Mouse (Mus musculus): ENCODE data around the gene Srgap2. TPM values are rescaled to one million over a fixed set of nuclear protein-coding genes. Genes with fewer than 3 reads are reported as not detected.
A peak's percentile ranks its signal among the peaks of the same experiment; 100 is the strongest.

The Srgap2 gene
- total and polyA plus RNA-seq, 3 experiments: 27.9 to 135 (median 32.5) TPM

- Histone ChIP-seq H3K4me3 (ENCODE audit: low read depth, low read length) (peak overlapping the region; percentile 5; the same call in 1 of the 2 replicates), H3K36me3 (replicated peaks) (peaks cover 14% of the 10 kb centered on the region), H3K9me3 (replicated peaks) (no peaks in the 10 kb centered on the region), H3K27me3 (ENCODE audit: insufficient read depth, low read length) (no peaks in the 10 kb centered on the region), H3K4me1 (ENCODE audit: insufficient read depth, low read depth, low read length) (peaks cover 17% of the 10 kb centered on the region)
- ATAC-seq (ENCODE audit: extremely low read depth, insufficient number of reproducible peaks, low FRiP score, poor library complexity, severe bottlenecking) (peak; percentile 85), DNase-seq (ENCODE audit: low spot score) (peak; percentile 54)
- no peak for TF ChIP-seq POLR2AphosphoS5 (IDR thresholded peaks at IDR 0.05; ENCODE audit: insufficient replicate concordance, low read depth, low read length)
- TF ChIP-seq TAL1 (conservative IDR thresholded peaks at IDR 0.05; ENCODE audit: low read depth, low read length): no peak
- TF ChIP-seq CTCF (IDR thresholded peaks at IDR 0.05; ENCODE audit: low read depth, low read length): no peak
- no peak for TF ChIP-seq GATA1 (IDR thresholded peaks at IDR 0.05; ENCODE audit: borderline replicate concordance, low read length)
- no peak for TF ChIP-seq GATA2 (IDR thresholded peaks at IDR 0.05; ENCODE audit: borderline replicate concordance, low read depth, low read length)
Observed at GRCm38 (mm10) chr1:131384406-131384805, 142.7 kb downstream of the Srgap2 start.

GRCm38 (mm10) chr1:131382184-131382583, 145.0 kb downstream of the Srgap2 start:
- peaks cover 8% of the 10 kb centered on the region for H3K9me3 ChIP-seq (replicated peaks)
- H3K36me3 ChIP-seq (replicated peaks): peaks cover 30% of the 10 kb centered on the region
- H3K4me1 ChIP-seq (ENCODE audit: insufficient read depth, low read depth, low read length): peaks cover 25% of the 10 kb centered on the region
- H3K27me3 ChIP-seq (ENCODE audit: insufficient read depth, low read length): no peaks in the 10 kb centered on the region
- no peak for ATAC-seq (ENCODE audit: extremely low read depth, insufficient number of reproducible peaks, low FRiP score, poor library complexity, severe bottlenecking)
- no peak for DNase-seq (ENCODE audit: low spot score)
- H3K4me3 ChIP-seq (ENCODE audit: low read depth, low read length): no peak overlapping the region
- TF ChIP-seq POLR2AphosphoS5 (IDR thresholded peaks at IDR 0.05; ENCODE audit: insufficient replicate concordance, low read depth, low read length) (no peak), GATA1 (IDR thresholded peaks at IDR 0.05; ENCODE audit: borderline replicate concordance, low read length) (no peak), CTCF (IDR thresholded peaks at IDR 0.05; ENCODE audit: low read depth, low read length) (no peak), GATA2 (IDR thresholded peaks at IDR 0.05; ENCODE audit: borderline replicate concordance, low read depth, low read length) (no peak), TAL1 (conservative IDR thresholded peaks at IDR 0.05; ENCODE audit: low read depth, low read length) (no peak)

GRCm38 (mm10) chr1:131380254-131380653, 146.9 kb downstream of the Srgap2 start:
- ATAC-seq (ENCODE audit: extremely low read depth, insufficient number of reproducible peaks, low FRiP score, poor library complexity, severe bottlenecking) (no peak), DNase-seq (ENCODE audit: low spot score) (no peak)
- Histone ChIP-seq H3K36me3 (replicated peaks) (peaks cover 28% of the 10 kb centered on the region), H3K9me3 (replicated peaks) (peaks cover 8% of the 10 kb centered on the region), H3K4me1 (ENCODE audit: insufficient read depth, low read depth, low read length) (peaks cover 22% of the 10 kb centered on the region), H3K4me3 (ENCODE audit: low read depth, low read length) (no peak overlapping the region), H3K27me3 (ENCODE audit: insufficient read depth, low read length) (no peaks in the 10 kb centered on the region)
- no peak for TF ChIP-seq GATA2 (IDR thresholded peaks at IDR 0.05; ENCODE audit: borderline replicate concordance, low read depth, low read length)
- no peak for TF ChIP-seq CTCF (IDR thresholded peaks at IDR 0.05; ENCODE audit: low read depth, low read length)
- TF ChIP-seq POLR2AphosphoS5 (IDR thresholded peaks at IDR 0.05; ENCODE audit: insufficient replicate concordance, low read depth, low read length): no peak
- TF ChIP-seq TAL1 (conservative IDR thresholded peaks at IDR 0.05; ENCODE audit: low read depth, low read length): no peak
- TF ChIP-seq GATA1 (IDR thresholded peaks at IDR 0.05; ENCODE audit: borderline replicate concordance, low read length): no peak

DNA sequence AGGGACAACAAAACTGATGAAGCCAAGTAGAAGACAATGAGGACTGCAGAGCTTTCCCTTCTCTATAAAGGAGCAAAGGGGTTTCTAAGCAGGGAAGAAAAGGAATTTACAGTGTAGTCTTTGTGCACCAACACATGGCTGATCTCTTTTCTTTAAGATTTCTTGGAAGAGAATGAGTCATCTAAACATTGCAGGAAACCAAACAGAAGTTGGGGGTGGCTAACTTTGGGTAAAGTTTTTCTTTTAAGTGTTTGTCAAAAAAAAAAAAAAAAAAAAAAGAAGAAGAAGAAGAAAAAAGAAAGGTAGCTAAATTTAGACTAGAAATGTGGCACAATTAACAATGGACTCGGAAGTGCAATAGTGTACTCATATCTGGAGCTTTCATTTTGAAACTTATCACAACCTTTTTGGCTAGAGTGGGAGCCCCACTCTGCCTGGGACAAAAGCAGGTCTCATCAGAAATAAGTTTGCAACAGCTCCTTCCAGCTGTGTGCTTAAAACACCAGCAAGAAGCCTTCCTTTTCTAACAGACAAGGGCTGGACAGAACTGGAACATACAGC, 148.2 kb downstream of the Srgap2 start:
- H3K36me3 ChIP-seq (replicated peaks): peaks cover 28% of the 10 kb centered on the region
- no peak for ATAC-seq (ENCODE audit: extremely low read depth, insufficient number of reproducible peaks, low FRiP score, poor library complexity, severe bottlenecking)
- no peaks in the 10 kb centered on the region for H3K27me3 ChIP-seq (ENCODE audit: insufficient read depth, low read length)
- TF ChIP-seq CTCF (IDR thresholded peaks at IDR 0.05; ENCODE audit: low read depth, low read length) (no peak), POLR2AphosphoS5 (IDR thresholded peaks at IDR 0.05; ENCODE audit: insufficient replicate concordance, low read depth, low read length) (no peak), GATA1 (IDR thresholded peaks at IDR 0.05; ENCODE audit: borderline replicate concordance, low read length) (no peak), TAL1 (conservative IDR thresholded peaks at IDR 0.05; ENCODE audit: low read depth, low read length) (no peak), GATA2 (IDR thresholded peaks at IDR 0.05; ENCODE audit: borderline replicate concordance, low read depth, low read length) (no peak)
- H3K4me1 ChIP-seq (ENCODE audit: insufficient read depth, low read depth, low read length): peaks cover 14% of the 10 kb centered on the region
- H3K9me3 ChIP-seq (replicated peaks): peaks cover 8% of the 10 kb centered on the region
- no peak overlapping the region for H3K4me3 ChIP-seq (ENCODE audit: low read depth, low read length)
- DNase-seq (ENCODE audit: low spot score): no peak

- TF ChIP-seq CTCF (IDR thresholded peaks at IDR 0.05; ENCODE audit: low read depth, low read length): no peak
- no peak for TF ChIP-seq TAL1 (conservative IDR thresholded peaks at IDR 0.05; ENCODE audit: low read depth, low read length)
- TF ChIP-seq POLR2AphosphoS5 (IDR thresholded peaks at IDR 0.05; ENCODE audit: insufficient replicate concordance, low read depth, low read length): no peak
- TF ChIP-seq GATA1 (IDR thresholded peaks at IDR 0.05; ENCODE audit: borderline replicate concordance, low read length): no peak
- no peak for TF ChIP-seq GATA2 (IDR thresholded peaks at IDR 0.05; ENCODE audit: borderline replicate concordance, low read depth, low read length)
- H3K36me3 ChIP-seq (replicated peaks): peaks cover 28% of the 10 kb centered on the region
- DNase-seq (ENCODE audit: low spot score) (no peak), ATAC-seq (ENCODE audit: extremely low read depth, insufficient number of reproducible peaks, low FRiP score, poor library complexity, severe bottlenecking) (no peak)
- H3K4me1 ChIP-seq (ENCODE audit: insufficient read depth, low read depth, low read length): peaks cover 14% of the 10 kb centered on the region
- no peaks in the 10 kb centered on the region for H3K27me3 ChIP-seq (ENCODE audit: insufficient read depth, low read length)
- peaks cover 8% of the 10 kb centered on the region for H3K9me3 ChIP-seq (replicated peaks)
- no peak overlapping the region for H3K4me3 ChIP-seq (ENCODE audit: low read depth, low read length)
Observed at GRCm38 (mm10) chr1:131378081-131378913, 148.9 kb downstream of the Srgap2 start.

GRCm38 (mm10) chr1:131365832-131366231, 161.3 kb downstream of the Srgap2 start:
- Histone ChIP-seq H3K9me3 (replicated peaks) (no peaks in the 10 kb centered on the region), H3K27me3 (ENCODE audit: insufficient read depth, low read length) (no peaks in the 10 kb centered on the region), H3K4me3 (ENCODE audit: low read depth, low read length) (no peak overlapping the region), H3K4me1 (ENCODE audit: insufficient read depth, low read depth, low read length) (no peaks in the 10 kb centered on the region), H3K36me3 (replicated peaks) (peaks cover 30% of the 10 kb centered on the region)
- ATAC-seq (ENCODE audit: extremely low read depth, insufficient number of reproducible peaks, low FRiP score, poor library complexity, severe bottlenecking) (no peak), DNase-seq (ENCODE audit: low spot score) (no peak)
- TF ChIP-seq GATA1 (IDR thresholded peaks at IDR 0.05; ENCODE audit: borderline replicate concordance, low read length) (no peak), POLR2AphosphoS5 (IDR thresholded peaks at IDR 0.05; ENCODE audit: insufficient replicate concordance, low read depth, low read length) (no peak), TAL1 (conservative IDR thresholded peaks at IDR 0.05; ENCODE audit: low read depth, low read length) (no peak), GATA2 (IDR thresholded peaks at IDR 0.05; ENCODE audit: borderline replicate concordance, low read depth, low read length) (no peak), CTCF (IDR thresholded peaks at IDR 0.05; ENCODE audit: low read depth, low read length) (no peak)

Measured in G1E (cell line).